In the genomic region with DNA sequence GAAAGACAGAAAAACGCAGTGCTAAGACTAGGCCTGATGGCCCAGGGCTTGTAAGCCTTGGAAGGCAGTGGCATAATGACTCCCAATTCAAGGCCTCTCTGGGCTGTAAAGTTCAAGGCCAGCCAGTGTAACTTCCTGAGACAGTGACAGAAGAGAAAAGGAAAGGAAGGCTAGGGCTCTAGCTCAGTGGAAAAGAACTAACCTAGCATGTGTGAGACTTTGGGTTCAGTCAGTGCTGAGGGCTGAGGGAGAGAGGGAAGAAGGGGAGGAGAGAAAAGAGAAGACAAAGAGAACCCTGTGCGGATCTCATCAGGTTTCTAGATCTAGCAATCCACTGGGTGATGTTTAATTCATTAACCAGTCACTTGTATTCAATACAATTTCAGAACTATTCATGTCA, we compare ENCODE assay signal across 16 mouse cellular contexts.
"Had no signal": no experiment of that assay in that cellular context is flagged by ENCODE, and none has a peak within 500 bp of the region (broad histone marks: within the 10 kb centered on the region; RNA-seq: fewer than 3 reads in every experiment).

No protein-coding gene starts in this region.

- H3K4me3 ChIP-seq: liver, embryonic 12.5 days; liver, embryonic 15.5 days; midbrain, embryonic 13.5 days; myocyte; neural tube, embryonic 13.5 days had no signal

- DNase-seq: kidney, adult 9 months; kidney, postnatal 14 days; kidney, postnatal 4 days; lung, adult 18-20 months; lung, postnatal 14 days; lung, postnatal 4 days; retina, postnatal 1 day; right cerebral cortex, postnatal 25 days; thymus, adult 18-20 months; thymus, postnatal 36 days had no signal

- H3K4me1 ChIP-seq: midbrain, embryonic 13.5 days; neural tube, embryonic 13.5 days had no signal

- H3K36me3 ChIP-seq: liver, embryonic 12.5 days; liver, embryonic 15.5 days; midbrain, embryonic 13.5 days; neural tube, embryonic 13.5 days had no signal

- H3K27me3 ChIP-seq: liver, embryonic 12.5 days; liver, embryonic 15.5 days had no signal

- H3K9ac ChIP-seq: liver, embryonic 12.5 days; liver, embryonic 15.5 days; midbrain, embryonic 13.5 days; neural tube, embryonic 13.5 days had no signal

- ATAC-seq: liver, embryonic 12.5 days; midbrain, embryonic 13.5 days; midbrain, embryonic 16.5 days had no signal

- H3K27ac ChIP-seq: liver, embryonic 12.5 days; liver, embryonic 15.5 days; midbrain, embryonic 13.5 days; neural tube, embryonic 13.5 days had no signal
